Mouse (Mus musculus): ENCODE data around the gene Nphs1. TPM values are rescaled to one million over a fixed set of nuclear protein-coding genes. Genes with fewer than 3 reads are reported as not detected.

The Nphs1 gene
- polyA plus RNA-seq, 1 experiment, result not detected

GRCm38 (mm10) chr7:30453327-30453726 lies 4.8 kb upstream of the Nphs1 start:
- Histone ChIP-seq H3K27ac (ENCODE audit: insufficient read depth, low read depth, low read length) (no peak overlapping the region), H3K4me3 (ENCODE audit: insufficient read depth, low read depth, low read length) (no peak overlapping the region), H3K4me1 (ENCODE audit: control insufficient read depth, insufficient read depth, low read length) (peaks cover 31% of the 10 kb centered on the region)
- TF ChIP-seq POLR2A (IDR thresholded peaks at IDR 0.05; ENCODE audit: insufficient read depth, low read depth, low read length) (no peak), CTCF (IDR thresholded peaks at IDR 0.05; ENCODE audit: insufficient read depth, low read depth, low read length) (no peak)
- 17% methylated on average over 25 of the region's 25 CpGs for WGBS

DNA sequence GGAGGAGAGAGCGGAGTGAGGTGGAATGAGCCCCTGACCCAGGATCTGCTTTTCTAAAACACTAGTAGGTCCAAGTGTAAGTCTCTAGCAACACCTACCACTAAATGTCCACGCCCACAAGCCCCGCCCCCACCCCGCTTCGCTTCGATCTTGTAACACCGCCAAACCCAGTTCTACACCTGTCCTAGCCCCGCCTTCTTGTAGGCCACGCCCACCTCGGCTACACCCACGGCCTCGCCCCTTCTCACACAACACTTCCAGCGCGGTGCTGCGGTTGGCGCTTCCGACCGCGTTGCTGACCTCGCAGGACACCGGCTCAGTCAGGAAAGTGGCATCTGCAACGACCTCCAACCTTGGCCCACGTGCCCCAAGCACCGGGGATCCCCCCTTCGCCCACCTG lies 4.3 kb upstream of the Nphs1 start:
- Histone ChIP-seq H3K27ac (ENCODE audit: insufficient read depth, low read depth, low read length) (no peak overlapping the region), H3K4me1 (ENCODE audit: control insufficient read depth, insufficient read depth, low read length) (peaks cover 36% of the 10 kb centered on the region), H3K4me3 (ENCODE audit: insufficient read depth, low read depth, low read length) (no peak overlapping the region)
- 5% methylated on average over 24 of the region's 25 CpGs for WGBS
- no peak for TF ChIP-seq CTCF (IDR thresholded peaks at IDR 0.05; ENCODE audit: insufficient read depth, low read depth, low read length)
- TF ChIP-seq POLR2A (IDR thresholded peaks at IDR 0.05; ENCODE audit: insufficient read depth, low read depth, low read length), result no peak

DNA sequence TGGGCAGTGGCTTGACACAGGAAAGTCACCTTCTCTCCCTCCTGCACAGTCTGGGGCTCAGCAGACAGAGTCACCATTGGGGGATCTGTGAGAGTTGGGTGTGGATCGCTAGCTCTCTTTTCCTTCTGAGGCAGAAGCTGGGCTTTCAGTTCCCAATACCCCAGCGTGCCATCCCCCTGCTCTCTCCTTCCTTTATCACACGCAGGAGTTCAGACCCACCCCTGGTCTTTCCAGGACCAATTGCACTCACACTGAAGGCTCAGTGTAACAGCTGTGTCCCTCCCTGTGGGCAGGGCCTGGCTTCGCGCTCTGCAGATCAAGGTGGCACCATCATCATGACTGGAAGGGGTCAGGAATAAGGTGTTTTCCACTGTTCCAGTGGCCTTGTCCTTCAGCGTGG lies 3.9 kb upstream of the Nphs1 start:
- TF ChIP-seq CTCF (IDR thresholded peaks at IDR 0.05; ENCODE audit: insufficient read depth, low read depth, low read length) (no peak), POLR2A (IDR thresholded peaks at IDR 0.05; ENCODE audit: insufficient read depth, low read depth, low read length) (no peak)
- Histone ChIP-seq H3K4me1 (ENCODE audit: control insufficient read depth, insufficient read depth, low read length) (peaks cover 40% of the 10 kb centered on the region), H3K27ac (ENCODE audit: insufficient read depth, low read depth, low read length) (no peak overlapping the region), H3K4me3 (ENCODE audit: insufficient read depth, low read depth, low read length) (no peak overlapping the region)
- 33% methylated on average over 6 of the region's 6 CpGs for WGBS

GRCm38 (mm10) chr7:30456487-30456886 lies 1.6 kb upstream of the Nphs1 start:
- 3% methylated on average over 9 of the region's 9 CpGs for WGBS
- H3K4me3 ChIP-seq (ENCODE audit: insufficient read depth, low read depth, low read length), result peak overlapping the region; percentile 40
- no peak for TF ChIP-seq POLR2A (IDR thresholded peaks at IDR 0.05; ENCODE audit: insufficient read depth, low read depth, low read length)
- H3K4me1 ChIP-seq (ENCODE audit: control insufficient read depth, insufficient read depth, low read length), result peaks cover 44% of the 10 kb centered on the region
- H3K27ac ChIP-seq (ENCODE audit: insufficient read depth, low read depth, low read length), result no peak overlapping the region

GRCm38 (mm10) chr7:30456911-30457628 lies 1.0 kb upstream of the Nphs1 start:
- Histone ChIP-seq H3K4me1 (ENCODE audit: control insufficient read depth, insufficient read depth, low read length) (peaks cover 44% of the 10 kb centered on the region), H3K27ac (ENCODE audit: insufficient read depth, low read depth, low read length) (no peak overlapping the region; the same call in 1 of the 2 replicates), H3K4me3 (ENCODE audit: insufficient read depth, low read depth, low read length) (peak overlapping the region; percentile 40)
- TF ChIP-seq POLR2A (IDR thresholded peaks at IDR 0.05; ENCODE audit: insufficient read depth, low read depth, low read length), result no peak
- under 1% methylated on average over 31 of the region's 31 CpGs for WGBS

DNA sequence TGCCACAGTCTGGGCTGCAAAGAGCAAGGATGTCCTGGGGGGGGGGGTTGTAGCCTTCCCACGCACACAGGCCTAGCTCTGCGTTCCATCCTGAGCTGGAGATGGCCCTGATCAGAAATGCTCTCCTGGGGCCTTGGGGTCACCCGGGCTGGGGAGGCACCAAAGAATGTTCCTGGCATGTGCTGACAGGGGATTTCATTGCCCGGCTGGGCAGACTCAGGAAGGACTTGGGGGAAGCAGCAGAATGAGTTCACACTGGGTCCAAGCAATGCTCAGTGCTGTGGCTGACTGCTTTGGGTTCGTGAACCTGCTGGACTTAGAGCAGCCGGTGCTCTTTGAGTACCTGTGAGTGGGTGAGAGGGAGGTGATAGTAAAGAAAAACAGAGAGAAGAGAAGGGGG lies 1.4 kb downstream of the Nphs1 start:
- Histone ChIP-seq H3K27ac (ENCODE audit: insufficient read depth, low read depth, low read length) (no peak overlapping the region), H3K4me1 (ENCODE audit: control insufficient read depth, insufficient read depth, low read length) (peaks cover 34% of the 10 kb centered on the region), H3K4me3 (ENCODE audit: insufficient read depth, low read depth, low read length) (no peak overlapping the region)
- TF ChIP-seq POLR2A (IDR thresholded peaks at IDR 0.05; ENCODE audit: insufficient read depth, low read depth, low read length) (no peak), CTCF (IDR thresholded peaks at IDR 0.05; ENCODE audit: insufficient read depth, low read depth, low read length) (no peak)
- 56% methylated on average over 6 of the region's 6 CpGs for WGBS

- TF ChIP-seq CTCF (IDR thresholded peaks at IDR 0.05; ENCODE audit: insufficient read depth, low read depth, low read length), result no peak
- no peak for TF ChIP-seq POLR2A (IDR thresholded peaks at IDR 0.05; ENCODE audit: insufficient read depth, low read depth, low read length)
- peaks cover 14% of the 10 kb centered on the region for H3K4me1 ChIP-seq (ENCODE audit: control insufficient read depth, insufficient read depth, low read length)
- H3K4me3 ChIP-seq (ENCODE audit: insufficient read depth, low read depth, low read length), result no peak overlapping the region
- no peak overlapping the region for H3K27ac ChIP-seq (ENCODE audit: insufficient read depth, low read depth, low read length)
- 56% methylated on average over 7 of the region's 7 CpGs for WGBS
Measured at GRCm38 (mm10) chr7:30463568-30463967, 5.5 kb downstream of the Nphs1 start.

- Histone ChIP-seq H3K27ac (ENCODE audit: insufficient read depth, low read depth, low read length) (no peak overlapping the region), H3K4me1 (ENCODE audit: control insufficient read depth, insufficient read depth, low read length) (peaks cover 10% of the 10 kb centered on the region), H3K4me3 (ENCODE audit: insufficient read depth, low read depth, low read length) (no peak overlapping the region)
- no peak for TF ChIP-seq POLR2A (IDR thresholded peaks at IDR 0.05; ENCODE audit: insufficient read depth, low read depth, low read length)
- TF ChIP-seq CTCF (IDR thresholded peaks at IDR 0.05; ENCODE audit: insufficient read depth, low read depth, low read length), result no peak
- 57% methylated on average over 4 of the region's 4 CpGs for WGBS
Measured at GRCm38 (mm10) chr7:30463996-30464395, 5.9 kb downstream of the Nphs1 start.

DNA sequence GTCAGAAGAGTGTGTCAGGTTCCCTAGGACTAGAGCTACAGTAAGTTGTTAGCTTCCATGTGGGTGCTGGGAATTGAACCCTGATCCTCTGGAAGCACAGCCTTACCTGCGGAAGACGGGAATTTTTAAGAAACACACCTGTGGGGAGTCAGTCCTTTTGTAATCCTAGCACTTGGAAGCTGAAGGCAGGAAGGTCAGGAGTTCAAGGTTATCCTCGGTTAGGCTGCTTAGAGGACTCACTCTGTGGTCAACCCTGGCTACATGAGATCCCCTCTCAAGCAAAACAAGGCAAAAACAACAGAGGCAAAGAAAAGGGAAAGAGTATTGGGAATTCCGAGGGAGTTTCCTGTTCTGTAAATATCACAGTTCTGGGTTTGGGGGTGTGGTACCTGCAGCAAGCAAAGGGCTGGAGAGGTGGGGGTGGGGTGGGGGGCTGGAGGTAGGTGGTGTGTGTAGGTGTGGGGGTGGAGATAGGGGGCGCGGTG lies 6.7 kb downstream of the Nphs1 start:
- H3K4me3 ChIP-seq (ENCODE audit: insufficient read depth, low read depth, low read length), result no peak overlapping the region
- 32% methylated on average over 6 of the region's 6 CpGs for WGBS
- TF ChIP-seq POLR2A (IDR thresholded peaks at IDR 0.05; ENCODE audit: insufficient read depth, low read depth, low read length) (no peak), CTCF (IDR thresholded peaks at IDR 0.05; ENCODE audit: insufficient read depth, low read depth, low read length) (no peak)
- H3K4me1 ChIP-seq (ENCODE audit: control insufficient read depth, insufficient read depth, low read length), result peaks cover 4% of the 10 kb centered on the region
- H3K27ac ChIP-seq (ENCODE audit: insufficient read depth, low read depth, low read length), result no peak overlapping the region

Data from olfactory bulb, adult 2 months (tissue).